Mouse (Mus musculus) C2C12 (cell line): Measurements from ENCODE around the gene Bsn.

Experiments used
- CEBPB ChIP-seq: IDR thresholded peaks from one replicate; pipeline ENCODE4 v1.6.1; 2011; ENCODE audit warnings: low read depth, mild to moderate bottlenecking, control low read depth, moderate library complexity
- CTCF ChIP-seq: IDR thresholded peaks from one replicate; pipeline ENCODE4 v1.5.1; 2011; ENCODE audit not compliant: control insufficient read depth, insufficient read depth, insufficient read length
- FOSL1 ChIP-seq: IDR thresholded peaks from one replicate; pipeline ENCODE4 v1.8.0; 2011; ENCODE audit warnings: mild to moderate bottlenecking, low read length; ENCODE audit not compliant: poor library complexity, insufficient read depth, severe bottlenecking
- MAX ChIP-seq: IDR thresholded peaks from one replicate; pipeline ENCODE4 v1.6.1; 2011; ENCODE audit warnings: mild to moderate bottlenecking, control low read depth
- MYOD1 ChIP-seq: IDR thresholded peaks from one replicate; pipeline ENCODE4 v1.6.1; 2011; ENCODE audit warnings: low read depth; ENCODE audit not compliant: control insufficient read depth, insufficient read length
- USF1 ChIP-seq: IDR thresholded peaks from one replicate; pipeline ENCODE4 v1.6.1; 2011; ENCODE audit warnings: low read depth, mild to moderate bottlenecking, control low read depth, moderate library complexity

GRCm38 (mm10) chr9:108067199-108067598 is 123.0 kb downstream of the Bsn start:
- TF ChIP-seq CTCF, result no peak
- TF ChIP-seq USF1, result no peak
- no peak for TF ChIP-seq MAX
- no peak for TF ChIP-seq FOSL1
- no peak for TF ChIP-seq CEBPB
- TF ChIP-seq MYOD1, result no peak
